Mouse (Mus musculus): ENCODE data around the gene Hoxb3.

The Hoxb3 gene

GRCm38 (mm10) chr11:96337026-96337425 lies 13.9 kb downstream of the Hoxb3 start:
- DNase-seq (ENCODE audit: inconsistent age in 2 of 2, low spot score in 1 of 2): peak; percentile 56 to 86

GRCm38 (mm10) chr11:96338957-96339855 lies 16.1 kb downstream of the Hoxb3 start:
- DNase-seq (ENCODE audit: inconsistent age in 2 of 2, low spot score in 1 of 2): peak; percentile 34 to 78

GRCm38 (mm10) chr11:96340698-96341365 lies 17.7 kb downstream of the Hoxb3 start:
- peak; percentile 57 to 90 for DNase-seq (ENCODE audit: inconsistent age in 2 of 2, low spot score in 1 of 2)

DNA sequence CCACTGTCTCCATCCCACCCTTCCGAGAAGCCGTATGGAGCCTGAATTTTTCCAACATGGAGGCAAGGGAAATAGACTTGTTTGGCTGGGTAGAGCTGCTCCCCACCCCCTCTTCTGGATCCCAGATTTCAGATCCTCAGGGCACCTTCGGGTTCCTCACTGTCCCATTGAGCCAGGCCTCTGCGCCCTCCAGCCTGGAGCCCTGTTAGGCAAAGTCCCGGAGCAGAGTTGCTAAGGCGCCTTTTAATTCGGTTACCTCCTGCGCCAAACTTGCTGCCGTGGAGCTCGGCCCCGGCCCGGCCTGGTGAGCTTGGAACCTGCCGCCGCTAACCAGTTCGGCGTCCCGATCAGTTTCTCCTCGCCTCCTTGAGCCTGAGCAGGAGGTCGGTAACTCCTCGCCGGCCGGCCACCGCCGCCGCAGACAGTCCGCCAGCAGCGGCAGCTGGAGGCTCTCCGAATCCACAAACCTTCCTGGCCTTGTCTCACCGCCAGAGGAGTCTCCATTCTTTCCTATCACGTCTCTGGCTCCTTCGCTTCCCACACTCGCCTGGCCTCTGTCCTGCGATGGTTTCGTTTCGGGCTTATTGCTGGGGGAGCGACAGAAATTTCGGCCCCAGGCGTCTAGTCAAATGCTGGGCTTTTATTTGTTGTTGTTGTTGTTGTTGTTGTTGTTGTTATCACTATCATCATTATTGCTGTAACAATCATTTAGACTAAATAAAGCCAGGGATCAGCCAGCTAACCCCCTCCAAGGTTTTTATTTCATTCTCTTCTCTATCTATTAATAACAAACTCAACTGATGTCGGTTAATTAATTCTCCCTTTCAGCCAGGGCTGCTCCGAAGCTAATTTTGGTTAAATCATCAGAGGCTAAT lies 18.8 kb downstream of the Hoxb3 start:
- DNase-seq (ENCODE audit: inconsistent age in 2 of 2, low spot score in 1 of 2): peak; percentile 74 to 93

- DNase-seq (ENCODE audit: inconsistent age in 2 of 2, low spot score in 1 of 2): peak; percentile 40 to 88
Observed at GRCm38 (mm10) chr11:96342576-96342930, 19.4 kb downstream of the Hoxb3 start.

- peak; percentile 36 to 86 for DNase-seq (ENCODE audit: inconsistent age in 2 of 2, low spot score in 1 of 2)
Observed at GRCm38 (mm10) chr11:96343206-96343745, 20.1 kb downstream of the Hoxb3 start.

DNA sequence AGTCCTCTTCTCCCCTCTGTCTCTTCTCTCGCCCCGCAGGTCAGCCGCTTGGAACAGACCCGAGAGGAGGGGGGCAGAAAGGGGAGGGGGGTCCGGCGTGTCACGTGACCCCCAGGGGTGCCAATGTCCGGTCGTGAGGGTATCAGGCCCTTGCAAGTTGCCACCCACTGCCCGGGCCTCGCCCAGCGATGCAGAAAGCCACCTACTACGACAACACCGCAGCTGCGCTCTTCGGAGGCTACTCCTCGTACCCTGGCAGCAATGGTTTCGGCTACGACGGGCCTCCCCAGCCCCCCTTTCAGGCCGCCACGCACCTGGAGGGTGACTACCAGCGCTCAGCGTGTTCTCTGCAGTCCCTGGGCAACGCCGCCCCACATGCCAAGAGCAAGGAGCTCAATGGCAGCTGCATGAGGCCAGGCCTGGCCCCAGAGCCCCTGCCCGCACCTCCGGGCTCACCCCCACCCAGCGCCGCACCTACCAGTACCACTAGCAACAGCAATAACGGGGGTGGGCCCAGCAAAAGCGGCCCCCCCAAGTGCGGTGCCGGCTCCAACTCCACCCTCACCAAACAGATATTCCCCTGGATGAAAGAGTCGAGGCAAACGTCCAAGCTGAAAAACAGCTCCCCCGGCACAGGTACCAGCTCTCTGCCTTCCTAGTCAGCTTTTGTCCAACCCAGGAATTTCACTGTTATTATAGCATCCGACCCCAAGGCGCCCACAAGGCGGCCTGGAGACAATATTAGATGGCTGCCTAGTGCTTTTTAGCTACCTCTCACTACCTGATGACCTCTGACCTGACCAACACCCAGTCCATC lies 21.1 kb downstream of the Hoxb3 start:
- DNase-seq (ENCODE audit: inconsistent age in 2 of 2, low spot score in 1 of 2): peak; percentile 68 to 86

- DNase-seq (ENCODE audit: inconsistent age in 2 of 2, low spot score in 1 of 2): peak in 1 of 2 experiments; percentile 59
Observed at GRCm38 (mm10) chr11:96344878-96345159, 21.7 kb downstream of the Hoxb3 start.

GRCm38 (mm10) chr11:96345220-96345892 lies 22.2 kb downstream of the Hoxb3 start:
- DNase-seq (ENCODE audit: inconsistent age in 2 of 2, low spot score in 1 of 2): peak in 1 of 2 experiments; percentile 87

DNA sequence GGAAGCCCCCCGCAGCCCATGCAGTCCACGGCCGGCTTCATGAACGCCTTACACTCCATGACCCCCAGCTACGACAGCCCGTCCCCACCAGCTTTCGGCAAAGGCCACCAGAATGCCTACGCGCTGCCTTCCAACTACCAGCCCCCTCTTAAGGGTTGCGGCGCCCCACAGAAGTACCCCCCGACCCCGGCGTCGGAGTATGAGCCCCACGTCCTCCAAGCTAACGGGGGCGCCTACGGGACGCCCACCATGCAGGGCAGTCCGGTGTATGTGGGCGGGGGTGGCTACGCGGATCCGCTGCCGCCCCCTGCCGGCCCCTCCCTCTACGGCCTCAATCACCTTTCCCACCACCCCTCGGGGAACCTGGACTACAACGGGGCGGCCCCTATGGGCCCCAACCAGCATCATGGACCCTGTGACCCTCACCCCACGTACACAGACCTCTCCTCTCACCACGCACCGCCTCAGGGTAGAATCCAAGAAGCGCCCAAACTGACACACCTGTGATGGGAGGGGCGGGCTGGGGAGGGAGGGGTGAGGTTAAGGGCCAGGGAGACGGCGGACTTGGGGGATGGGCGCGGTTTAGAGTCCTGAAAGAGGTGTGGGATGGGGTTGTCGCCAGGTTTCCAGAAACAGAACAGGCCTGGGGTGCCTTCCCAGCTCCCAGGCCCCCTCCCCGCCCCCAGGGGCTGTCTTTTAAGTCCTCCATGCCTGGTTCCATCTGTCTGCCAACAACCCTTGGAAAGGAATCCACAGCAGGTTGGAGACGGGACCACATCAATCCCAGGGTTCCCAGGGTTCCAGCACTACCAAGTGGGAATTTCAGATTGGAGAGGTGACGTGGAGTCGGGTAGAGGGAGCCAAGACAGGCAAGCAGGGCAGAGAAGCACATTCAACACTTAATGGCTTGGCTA lies 23.0 kb downstream of the Hoxb3 start:
- DNase-seq (ENCODE audit: inconsistent age in 2 of 2, low spot score in 1 of 2): peak; percentile 60 to 85

DNA sequence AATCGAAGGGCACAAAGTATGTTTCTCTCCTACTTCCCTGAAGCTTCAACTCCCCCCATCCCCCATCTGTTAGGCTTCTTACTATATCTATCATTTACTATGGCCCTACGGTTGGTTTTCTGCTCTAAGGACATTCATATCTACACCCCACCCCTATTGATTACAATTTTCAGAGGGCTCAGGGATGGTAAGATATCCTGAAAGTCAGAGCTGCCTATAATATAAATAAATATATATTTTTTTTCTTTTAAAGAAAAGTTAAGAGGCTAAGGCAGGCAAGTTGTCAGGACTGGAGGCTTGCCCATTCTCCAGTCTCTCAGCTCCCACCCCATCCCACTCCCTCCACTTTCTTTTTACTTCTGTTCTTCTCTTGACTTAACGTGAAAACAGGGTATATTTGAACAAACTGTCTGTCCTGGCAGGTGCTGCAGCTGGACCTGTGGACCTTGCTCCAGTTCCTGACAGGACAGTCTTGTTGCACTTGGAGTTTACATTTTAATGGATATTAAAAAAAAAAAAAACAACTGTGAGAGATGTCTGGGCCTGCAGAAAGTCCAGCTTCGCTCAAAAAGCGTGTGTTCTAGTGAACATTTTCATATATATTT lies 23.9 kb downstream of the Hoxb3 start:
- peak in 1 of 2 experiments; percentile 69 for DNase-seq (ENCODE audit: inconsistent age in 2 of 2, low spot score in 1 of 2)

DNA sequence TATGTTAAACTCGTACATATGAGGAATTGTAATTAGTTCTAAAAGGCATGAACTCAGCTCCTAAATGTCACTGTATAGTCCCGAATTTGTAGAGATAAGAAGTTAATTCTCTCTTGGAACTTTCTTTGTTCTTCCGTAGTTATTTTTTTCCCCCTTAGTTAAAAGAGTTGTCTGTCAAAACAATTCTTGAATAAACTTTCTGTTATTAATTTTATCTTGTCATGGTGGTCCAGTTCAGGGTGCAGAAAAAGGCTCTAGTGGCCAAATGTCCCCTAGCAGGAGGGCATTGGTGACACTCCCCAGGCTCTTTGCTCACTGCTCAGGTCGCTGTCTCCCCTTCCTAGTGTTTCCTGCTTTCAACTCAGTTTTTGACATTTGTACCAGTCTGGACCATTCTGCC lies 24.6 kb downstream of the Hoxb3 start:
- DNase-seq (ENCODE audit: inconsistent age in 2 of 2, low spot score in 1 of 2): peak; percentile 41 to 83

DNA sequence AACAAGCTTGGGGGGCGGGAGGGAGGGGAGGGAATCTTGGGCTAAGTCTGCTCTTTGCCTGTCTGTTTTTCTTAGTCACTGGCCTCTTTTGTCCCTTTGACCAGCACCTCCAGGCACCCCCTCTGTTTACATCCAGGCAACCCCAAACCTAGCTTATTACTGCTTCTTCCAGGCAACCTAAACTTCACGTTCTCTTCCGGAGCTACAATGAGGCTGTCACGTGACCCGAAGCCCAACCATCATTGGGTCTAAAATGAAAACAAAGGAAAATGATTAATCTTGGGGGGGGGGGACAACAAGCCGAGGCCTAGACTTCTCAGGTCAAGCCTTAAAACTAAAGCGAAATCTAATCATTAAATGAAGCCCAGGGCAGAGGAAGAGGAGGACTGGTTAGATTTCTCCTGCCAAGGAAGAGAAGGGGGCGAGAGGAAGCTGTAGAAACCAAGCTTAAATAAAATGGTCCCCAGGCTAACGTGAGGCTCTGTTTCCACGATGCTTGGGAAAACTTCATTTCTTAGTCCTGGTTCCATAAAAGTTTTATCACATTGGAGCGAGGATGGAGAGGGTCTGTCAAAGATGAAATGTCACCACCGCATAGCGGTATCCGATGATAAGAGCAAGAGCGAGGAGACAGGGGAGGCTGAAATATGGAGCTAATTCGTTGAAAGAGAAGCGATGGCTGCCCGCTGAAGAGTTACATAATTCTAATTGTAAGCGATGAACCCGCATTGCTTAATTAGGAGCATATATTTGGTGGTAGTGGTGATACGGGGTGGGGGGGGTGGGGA lies 25.2 kb downstream of the Hoxb3 start:
- peak; percentile 64 to 85 for DNase-seq (ENCODE audit: inconsistent age in 2 of 2, low spot score in 1 of 2)

- no peak for DNase-seq (ENCODE audit: inconsistent age in 2 of 2, low spot score in 1 of 2)
Observed at GRCm38 (mm10) chr11:96348988-96349387, 25.9 kb downstream of the Hoxb3 start.

- DNase-seq (ENCODE audit: inconsistent age in 2 of 2, low spot score in 1 of 2): peak; percentile 60 to 87
Observed at GRCm38 (mm10) chr11:96349491-96350340, 26.6 kb downstream of the Hoxb3 start.

- no peak for DNase-seq (ENCODE audit: inconsistent age in 2 of 2, low spot score in 1 of 2)
Observed at GRCm38 (mm10) chr11:96350341-96350624, 27.2 kb downstream of the Hoxb3 start, which contains the start of gene Hoxb2. Gene Hoxb2 (plus strand): TSS chr11:96350525.

DNA sequence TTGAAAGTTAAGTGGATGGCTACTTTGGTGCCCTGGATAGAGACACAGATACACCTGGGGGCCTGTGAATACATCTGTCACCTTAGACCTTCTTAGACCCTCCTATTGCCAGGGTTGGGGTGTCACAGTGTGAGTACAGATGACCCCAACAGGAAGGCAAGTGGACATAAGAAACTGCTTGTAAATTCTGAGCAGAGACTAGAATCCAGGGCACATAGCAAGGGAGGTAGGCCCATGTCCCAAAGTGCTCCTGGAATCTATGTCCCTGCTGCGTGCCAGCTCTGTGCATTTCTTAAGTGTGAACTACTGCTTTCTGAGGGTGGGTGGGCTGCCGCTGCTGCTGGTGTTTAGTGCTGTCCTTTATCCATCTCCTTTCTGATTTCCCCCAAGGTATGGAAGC lies 27.7 kb downstream of the Hoxb3 start:
- DNase-seq (ENCODE audit: inconsistent age in 2 of 2, low spot score in 1 of 2): peak; percentile 25 to 73

All from adrenal gland, adult (tissue).